Mouse (Mus musculus) lung, postnatal 0 days (tissue): Measurements from ENCODE around the gene Pdk2.

ENCODE experiments used
- CTCF ChIP-seq: IDR thresholded peaks from 2 replicates; pipeline ENCODE4 v1.5.1; 2016; ENCODE audit warnings: antibody characterized with exemption, mild to moderate bottlenecking
- EP300 ChIP-seq: IDR thresholded peaks from 2 replicates; pipeline ENCODE4 v1.6.1; 2016; ENCODE audit warnings: antibody characterized with exemption, mild to moderate bottlenecking, control low read depth

- TF ChIP-seq EP300, result no peak
- no peak for TF ChIP-seq CTCF
These were observed 1.9 kb upstream of the Pdk2 start for GRCm38 (mm10) chr11:95043060-95043459.
